Mouse (Mus musculus) C2C12 (cell line): ENCODE data around the gene Pde10a. TPM values are rescaled to one million over a fixed set of nuclear protein-coding genes. Genes with fewer than 3 reads are reported as not detected.

ENCODE experiments used
- H3K27me3 ChIP-seq: one replicate; pipeline ENCODE4 v1.6.1; 2011; ENCODE audit not compliant: control insufficient read depth, insufficient read depth, insufficient read length
- H3K36me3 ChIP-seq: one replicate; pipeline ENCODE4 v1.6.1; 2011; ENCODE audit not compliant: control insufficient read depth, insufficient read depth
- H3K4me3 ChIP-seq: one replicate; pipeline ENCODE4 v1.5.1; 2011; ENCODE audit warnings: mild to moderate bottlenecking, control low read depth; ENCODE audit not compliant: poor library complexity, insufficient read depth, severe bottlenecking
- H3K79me2 ChIP-seq: one replicate; pipeline ENCODE4 v1.6.1; 2011; ENCODE audit not compliant: control insufficient read depth, insufficient read depth
- H3K79me3 ChIP-seq: one replicate; pipeline ENCODE4 v1.6.1; 2011; ENCODE audit warnings: low read depth, control low read depth
- H3ac ChIP-seq: one replicate; pipeline ENCODE3; 2011; ENCODE audit warnings: low read depth; ENCODE audit not compliant: control insufficient read depth, insufficient read length
- CEBPB ChIP-seq: IDR thresholded peaks from one replicate; pipeline ENCODE4 v1.6.1; 2011; ENCODE audit warnings: low read depth, mild to moderate bottlenecking, control low read depth, moderate library complexity
- CTCF ChIP-seq: IDR thresholded peaks from one replicate; pipeline ENCODE4 v1.5.1; 2011; ENCODE audit not compliant: control insufficient read depth, insufficient read depth, insufficient read length
- FOSL1 ChIP-seq: IDR thresholded peaks from one replicate; pipeline ENCODE4 v1.8.0; 2011; ENCODE audit warnings: mild to moderate bottlenecking, low read length; ENCODE audit not compliant: poor library complexity, insufficient read depth, severe bottlenecking
- MAX ChIP-seq: IDR thresholded peaks from one replicate; pipeline ENCODE4 v1.6.1; 2011; ENCODE audit warnings: mild to moderate bottlenecking, control low read depth
- MYOD1 ChIP-seq: IDR thresholded peaks from one replicate; pipeline ENCODE4 v1.6.1; 2011; ENCODE audit warnings: low read depth; ENCODE audit not compliant: control insufficient read depth, insufficient read length
- MYOG ChIP-seq: IDR thresholded peaks from one replicate; pipeline ENCODE4 v1.6.1; 2011; ENCODE audit not compliant: control insufficient read depth, insufficient read length; ENCODE audit errors: extremely low read depth
- USF1 ChIP-seq: IDR thresholded peaks from one replicate; pipeline ENCODE4 v1.6.1; 2011; ENCODE audit warnings: low read depth, mild to moderate bottlenecking, control low read depth, moderate library complexity
- polyA plus RNA-seq: library from polyadenylated mRNA; unstranded; fragments of >200 nt; fragmentation: generic; extraction: Trizol; gene quantifications from one replicate; pipeline ENCODE4 v1.2.1, GENCODE M21; 2012; ENCODE audit warnings: missing spikeins

The Pde10a gene
- polyA plus RNA-seq, 1 experiment: 0.83 TPM

- TF ChIP-seq MYOG (no peak), USF1 (no peak), MYOD1 (no peak), CEBPB (no peak), CTCF (no peak), FOSL1 (no peak), MAX (no peak)
- Histone ChIP-seq H3K79me3 (no peaks in the 10 kb centered on the region), H3K27me3 (no peaks in the 10 kb centered on the region), H3K79me2 (no peaks in the 10 kb centered on the region), H3K36me3 (no peaks in the 10 kb centered on the region), H3ac (no peak overlapping the region), H3K4me3 (no peak overlapping the region)
These were observed 451.6 kb downstream of the Pde10a start for GRCm38 (mm10) chr17:8976745-8977144.

GRCm38 (mm10) chr17:8977271-8977670 lies 452.1 kb downstream of the Pde10a start:
- H3K36me3 ChIP-seq: no peaks in the 10 kb centered on the region
- no peak overlapping the region for H3K4me3 ChIP-seq
- H3K27me3 ChIP-seq: no peaks in the 10 kb centered on the region
- TF ChIP-seq FOSL1 (no peak), CEBPB (no peak), USF1 (no peak), MAX (no peak), MYOG (no peak), MYOD1 (no peak), CTCF (no peak)
- H3K79me3 ChIP-seq: no peaks in the 10 kb centered on the region
- no peaks in the 10 kb centered on the region for H3K79me2 ChIP-seq
- H3ac ChIP-seq: no peak overlapping the region

GRCm38 (mm10) chr17:8983576-8983975 lies 458.4 kb downstream of the Pde10a start:
- H3K79me3 ChIP-seq: no peaks in the 10 kb centered on the region
- H3K4me3 ChIP-seq: no peak overlapping the region
- no peaks in the 10 kb centered on the region for H3K27me3 ChIP-seq
- H3ac ChIP-seq: no peak overlapping the region
- TF ChIP-seq MYOD1 (no peak), CTCF (no peak), FOSL1 (no peak), MYOG (no peak)
- H3K79me2 ChIP-seq: no peaks in the 10 kb centered on the region
- H3K36me3 ChIP-seq: no peaks in the 10 kb centered on the region

GRCm38 (mm10) chr17:8985714-8986113 lies 460.5 kb downstream of the Pde10a start:
- H3K4me3 ChIP-seq: no peak overlapping the region
- H3K79me2 ChIP-seq: no peaks in the 10 kb centered on the region
- H3K79me3 ChIP-seq: no peaks in the 10 kb centered on the region
- no peak overlapping the region for H3ac ChIP-seq
- no peaks in the 10 kb centered on the region for H3K27me3 ChIP-seq
- no peaks in the 10 kb centered on the region for H3K36me3 ChIP-seq
- TF ChIP-seq MYOG (no peak), FOSL1 (no peak), MAX (no peak), USF1 (no peak), CTCF (no peak), MYOD1 (no peak), CEBPB (no peak)

GRCm38 (mm10) chr17:8986551-8986950 lies 461.4 kb downstream of the Pde10a start:
- H3K79me2 ChIP-seq: no peaks in the 10 kb centered on the region
- H3K79me3 ChIP-seq: no peaks in the 10 kb centered on the region
- TF ChIP-seq CTCF: no peak
- no peak for TF ChIP-seq MAX
- TF ChIP-seq MYOD1: no peak
- no peak for TF ChIP-seq USF1
- TF ChIP-seq MYOG: no peak
- TF ChIP-seq CEBPB: no peak
- no peak overlapping the region for H3ac ChIP-seq
- no peaks in the 10 kb centered on the region for H3K27me3 ChIP-seq
- H3K4me3 ChIP-seq: no peak overlapping the region
- no peaks in the 10 kb centered on the region for H3K36me3 ChIP-seq

GRCm38 (mm10) chr17:8987369-8987768 lies 462.2 kb downstream of the Pde10a start:
- H3K36me3 ChIP-seq: no peaks in the 10 kb centered on the region
- no peak overlapping the region for H3K4me3 ChIP-seq
- H3K79me3 ChIP-seq: no peaks in the 10 kb centered on the region
- TF ChIP-seq MYOD1 (no peak), MAX (no peak), CTCF (no peak), USF1 (no peak)
- H3K27me3 ChIP-seq: no peaks in the 10 kb centered on the region
- H3K79me2 ChIP-seq: no peaks in the 10 kb centered on the region
- H3ac ChIP-seq: no peak overlapping the region
